Mouse (Mus musculus): ENCODE measurements around the gene Olfr1298. TPM values are rescaled to one million over a fixed set of nuclear protein-coding genes. Genes with fewer than 3 reads are reported as not detected.

The Olfr1298 gene
- not detected for total RNA-seq (2021)
- long read RNA-seq, experiment 1 = 0 reads
- long read RNA-seq, experiment 2 = 0 reads

- no peak for DNase-seq
- intact Hi-C loops (cut with DNase I; ENCODE audit: low total_unique reads) = no loop called here
These were observed at the start of gene Olfr1298 for GRCm38 (mm10) chr2:111649101-111649500. TSS of gene Olfr1298 (minus strand) at chr2:111649201.

- no peak for DNase-seq
- intact Hi-C loops (cut with DNase I; ENCODE audit: low total_unique reads) = no loop called here
These were observed 12.1 kb upstream of the Olfr1298 start, which contains the start of gene Olfr1299 for GRCm38 (mm10) chr2:111661119-111661518. TSS of gene Olfr1299 (plus strand) at chr2:111661419.

GRCm38 (mm10) chr2:111626397-111626796, 22.6 kb downstream of the Olfr1298 start, which contains the start of gene Olfr1297:
TSS of gene Olfr1297 (minus strand) at chr2:111626497.
- intact Hi-C loops (cut with DNase I; ENCODE audit: low total_unique reads) = no loop called here
- no peak for DNase-seq

Other genes with a start within 250 kb of the Olfr1298 start
- gene Olfr1286, start 226.1 kb downstream of the Olfr1298 start, total RNA-seq (2021) = not detected
- not detected for gene Olfr1287, start 200.1 kb downstream of the Olfr1298 start, total RNA-seq (2021)
- not detected for gene Olfr1288, start 175.1 kb downstream of the Olfr1298 start, total RNA-seq (2021)
- gene Olfr1289, start 168.4 kb downstream of the Olfr1298 start, total RNA-seq (2021) = not detected
- not detected for gene Olfr1290, start 155.4 kb downstream of the Olfr1298 start, total RNA-seq (2021)
- gene Olfr1291-ps1, start 152.0 kb downstream of the Olfr1298 start, total RNA-seq (2021) = not detected
- not detected for gene Olfr1293-ps, start 124.0 kb downstream of the Olfr1298 start, total RNA-seq (2021)
- not detected for gene Olfr1294, start 108.9 kb downstream of the Olfr1298 start, total RNA-seq (2021)
- not detected for gene Olfr1295, start 79.5 kb downstream of the Olfr1298 start, total RNA-seq (2021)
- gene Olfr1297, start 22.7 kb downstream of the Olfr1298 start, total RNA-seq (2021) = not detected
- not detected for gene Olfr1299, start 12.2 kb upstream of the Olfr1298 start, total RNA-seq (2021)
- not detected for gene Olfr1301, start 101.8 kb upstream of the Olfr1298 start, total RNA-seq (2021)
- gene Olfr1302, start 128.2 kb upstream of the Olfr1298 start, total RNA-seq (2021) = not detected
- not detected for gene Olfr1303, start 171.1 kb upstream of the Olfr1298 start, total RNA-seq (2021)
- not detected for gene Olfr1305, start 227.9 kb upstream of the Olfr1298 start, total RNA-seq (2021)